Mouse (Mus musculus): ENCODE results near the gene Wfdc12. TPM values are rescaled to one million over a fixed set of nuclear protein-coding genes. Genes with fewer than 3 reads are reported as not detected.

Gene Wfdc12
- total RNA-seq, 4 experiments from 2014 or later: not detected

- no peak for DNase-seq (ENCODE audit: low spot score in 2 of 2)
These were observed 12.6 kb downstream of the Wfdc12 start for GRCm38 (mm10) chr2:164177831-164178230.

GRCm38 (mm10) chr2:164175850-164176249 lies 14.6 kb downstream of the Wfdc12 start:
- DNase-seq (ENCODE audit: low spot score in 2 of 2): no peak

- peak; percentile 73 for DNase-seq (ENCODE audit: low spot score in 2 of 2)
These were observed 15.6 kb downstream of the Wfdc12 start for GRCm38 (mm10) chr2:164174649-164175395.

- DNase-seq (ENCODE audit: low spot score in 2 of 2): no peak
These were observed 17.0 kb downstream of the Wfdc12 start for GRCm38 (mm10) chr2:164173394-164173793.

- DNase-seq (ENCODE audit: low spot score in 2 of 2): no peak
These were observed 19.5 kb downstream of the Wfdc12 start, which contains the start of gene Kcns1 for GRCm38 (mm10) chr2:164170902-164171301. Kcns1 (minus strand) TSS chr2:164171113.

- no peak for DNase-seq (ENCODE audit: low spot score in 2 of 2)
These were observed 20.1 kb downstream of the Wfdc12 start for GRCm38 (mm10) chr2:164170326-164170725.

- DNase-seq (ENCODE audit: low spot score in 2 of 2): peak in 1 of 2 experiments; percentile 26
These were observed 21.8 kb downstream of the Wfdc12 start for GRCm38 (mm10) chr2:164168571-164168946.

- no peak for DNase-seq (ENCODE audit: low spot score in 2 of 2)
These were observed 22.4 kb downstream of the Wfdc12 start for GRCm38 (mm10) chr2:164167752-164168570.

GRCm38 (mm10) chr2:164164941-164165340 lies 25.5 kb downstream of the Wfdc12 start:
- no peak for DNase-seq (ENCODE audit: low spot score in 2 of 2)

GRCm38 (mm10) chr2:164161515-164162055 lies 28.8 kb downstream of the Wfdc12 start:
- DNase-seq (ENCODE audit: low spot score in 2 of 2): no peak

GRCm38 (mm10) chr2:164158838-164159237 lies 31.6 kb downstream of the Wfdc12 start:
- DNase-seq (ENCODE audit: low spot score in 2 of 2): no peak

- no peak for DNase-seq (ENCODE audit: low spot score in 2 of 2)
These were observed 34.2 kb downstream of the Wfdc12 start for GRCm38 (mm10) chr2:164156158-164156557.

- no peak for DNase-seq (ENCODE audit: low spot score in 2 of 2)
These were observed 36.4 kb downstream of the Wfdc12 start for GRCm38 (mm10) chr2:164154007-164154406.

- no peak for DNase-seq (ENCODE audit: low spot score in 2 of 2)
These were observed 38.1 kb downstream of the Wfdc12 start for GRCm38 (mm10) chr2:164152341-164152740.

- no peak for DNase-seq (ENCODE audit: low spot score in 2 of 2)
These were observed 40.2 kb downstream of the Wfdc12 start for GRCm38 (mm10) chr2:164150086-164150760.

GRCm38 (mm10) chr2:164146556-164146955 lies 43.9 kb downstream of the Wfdc12 start:
- DNase-seq (ENCODE audit: low spot score in 2 of 2): no peak

GRCm38 (mm10) chr2:164144541-164144940 lies 45.9 kb downstream of the Wfdc12 start:
- no peak for DNase-seq (ENCODE audit: low spot score in 2 of 2)

- no peak for DNase-seq (ENCODE audit: low spot score in 2 of 2)
These were observed 46.4 kb downstream of the Wfdc12 start for GRCm38 (mm10) chr2:164144025-164144424.

- DNase-seq (ENCODE audit: low spot score in 2 of 2): peak in 1 of 2 experiments; percentile 46
These were observed 48.4 kb downstream of the Wfdc12 start for GRCm38 (mm10) chr2:164142021-164142420.

Data from layer of hippocampus, adult 8-10 months (tissue).